Mouse (Mus musculus): ENCODE data around the gene Pald1. TPM values are rescaled to one million over a fixed set of nuclear protein-coding genes. Genes with fewer than 3 reads are reported as not detected.

Pald1 gene
- total and polyA plus RNA-seq, 3 experiments = 2.9 to 6.4 TPM; not detected in 1

DNA sequence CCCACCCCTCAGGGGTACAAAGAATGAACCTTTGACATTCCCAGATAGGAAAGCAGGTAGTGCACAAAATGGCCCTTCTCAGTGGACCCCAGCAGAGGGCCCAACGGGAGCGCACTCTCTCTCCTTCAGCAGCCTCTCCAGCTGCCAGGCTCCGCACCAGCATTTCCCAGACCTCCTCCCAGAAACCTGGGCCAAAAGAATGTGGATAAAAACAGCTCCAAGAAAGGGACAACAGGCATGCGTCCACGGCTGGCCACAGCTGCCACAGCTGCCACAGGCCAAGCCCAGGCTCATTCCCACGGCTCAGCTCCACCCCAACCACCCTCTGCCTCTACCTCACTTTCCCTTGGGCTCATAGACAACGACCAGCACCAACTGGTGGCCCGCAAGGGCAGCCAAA lies 25.7 kb downstream of the Pald1 start:
- H3K9me3 ChIP-seq (replicated peaks; ENCODE audit: insufficient read depth, low read length) = no peaks in the 10 kb centered on the region

DNA sequence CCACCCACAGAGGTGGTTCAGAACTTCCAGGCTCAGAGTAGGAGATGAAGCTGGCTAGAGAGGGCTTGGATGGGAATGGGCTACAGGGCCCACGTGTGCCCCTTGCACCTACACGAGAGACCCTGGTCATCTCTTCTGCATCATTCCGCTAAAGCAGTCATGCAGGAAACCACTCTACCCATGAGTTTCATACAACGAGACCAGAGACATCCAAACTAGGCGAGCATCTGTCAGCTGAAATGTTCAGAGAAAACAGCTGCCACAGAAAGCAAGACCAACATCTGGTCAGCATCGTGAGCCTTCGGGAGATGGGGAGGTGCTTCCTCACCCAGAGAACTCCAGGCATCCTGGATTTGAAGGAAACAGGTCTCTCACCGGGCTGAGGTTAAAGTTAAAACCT lies 26.8 kb downstream of the Pald1 start:
- H3K36me3 ChIP-seq (ENCODE audit: control insufficient read depth in 1 of 2, insufficient read depth in 2 of 2, low read length in 2 of 2) = no peaks in the 10 kb centered on the region
- no peak overlapping the region for H3K9ac ChIP-seq (ENCODE audit: control insufficient read depth, low read depth, low read length, poor library complexity, severe bottlenecking)
- no peak for TF ChIP-seq USF2 (IDR thresholded peaks at IDR 0.05; ENCODE audit: borderline replicate concordance in 1 of 2, insufficient read depth in 1 of 2, low read depth in 1 of 2, low read length in 2 of 2)
- TF ChIP-seq MAX (IDR thresholded peaks at IDR 0.05; ENCODE audit: low read length) = no peak
- no peaks in the 10 kb centered on the region for H3K27me3 ChIP-seq (ENCODE audit: control insufficient read depth in 1 of 2, insufficient read depth in 2 of 2, low read length in 2 of 2)
- H3K79me2 ChIP-seq (ENCODE audit: control insufficient read depth, insufficient read depth, low read length, poor library complexity) = no peaks in the 10 kb centered on the region
- H3K9me3 ChIP-seq (replicated peaks; ENCODE audit: insufficient read depth, low read length) = no peaks in the 10 kb centered on the region
- DNase-seq (ENCODE audit: low read depth, low spot score) = no peak
- no peak overlapping the region for H3K4me3 ChIP-seq (ENCODE audit: control insufficient read depth in 1 of 2, insufficient read depth in 1 of 2, low read depth in 2 of 2, low read length in 2 of 2)
- H3K4me1 ChIP-seq (ENCODE audit: control insufficient read depth in 1 of 2, insufficient read depth in 2 of 2, low read length in 2 of 2) = no peaks in the 10 kb centered on the region
- H3K27ac ChIP-seq (ENCODE audit: control insufficient read depth, low read depth, low read length) = no peak overlapping the region

More for the DNA sequence above, 25.7 kb downstream of the Pald1 start:
- no peak for DNase-seq (ENCODE audit: low read depth, low spot score)
- H3K4me3 ChIP-seq (ENCODE audit: control insufficient read depth in 1 of 2, insufficient read depth in 1 of 2, low read depth in 2 of 2, low read length in 2 of 2) = no peak overlapping the region
- H3K36me3 ChIP-seq (ENCODE audit: control insufficient read depth in 1 of 2, insufficient read depth in 2 of 2, low read length in 2 of 2) = no peaks in the 10 kb centered on the region
- H3K4me1 ChIP-seq (ENCODE audit: control insufficient read depth in 1 of 2, insufficient read depth in 2 of 2, low read length in 2 of 2) = no peaks in the 10 kb centered on the region
- H3K27me3 ChIP-seq (ENCODE audit: control insufficient read depth in 1 of 2, insufficient read depth in 2 of 2, low read length in 2 of 2) = no peaks in the 10 kb centered on the region
- no peaks in the 10 kb centered on the region for H3K79me2 ChIP-seq (ENCODE audit: control insufficient read depth, insufficient read depth, low read length, poor library complexity)
- H3K9ac ChIP-seq (ENCODE audit: control insufficient read depth, low read depth, low read length, poor library complexity, severe bottlenecking) = no peak overlapping the region
- TF ChIP-seq NRF1 (IDR thresholded peaks at IDR 0.05; ENCODE audit: insufficient read depth, low read depth, low read length, poor library complexity, severe bottlenecking) (no peak), USF2 (IDR thresholded peaks at IDR 0.05; ENCODE audit: borderline replicate concordance in 1 of 2, insufficient read depth in 1 of 2, low read depth in 1 of 2, low read length in 2 of 2) (no peak), ZC3H11A (IDR thresholded peaks at IDR 0.05; ENCODE audit: low read depth, low read length) (no peak), CHD2 (IDR thresholded peaks at IDR 0.05; ENCODE audit: low read length) (no peak), CHD1 (IDR thresholded peaks at IDR 0.05; ENCODE audit: low read depth, low read length) (no peak), MXI1 (IDR thresholded peaks at IDR 0.05; ENCODE audit: low read depth, low read length) (no peak), MAX (IDR thresholded peaks at IDR 0.05; ENCODE audit: low read length) (no peak), MYB (IDR thresholded peaks at IDR 0.05; ENCODE audit: low read depth, low read length) (no peak), POLR2AphosphoS5 (IDR thresholded peaks at IDR 0.05; ENCODE audit: borderline replicate concordance, low read depth, low read length) (no peak), ETS1 (IDR thresholded peaks at IDR 0.05; ENCODE audit: low read depth, low read length) (no peak), JUND (IDR thresholded peaks at IDR 0.05; ENCODE audit: low read depth, low read length) (no peak)
- H3K27ac ChIP-seq (ENCODE audit: control insufficient read depth, low read depth, low read length) = no peak overlapping the region

GRCm38 (mm10) chr10:61356095-61356494 lies 27.2 kb downstream of the Pald1 start:
- Histone ChIP-seq H3K27ac (ENCODE audit: control insufficient read depth, low read depth, low read length) (no peak overlapping the region), H3K9ac (ENCODE audit: control insufficient read depth, low read depth, low read length, poor library complexity, severe bottlenecking) (no peak overlapping the region), H3K4me3 (ENCODE audit: control insufficient read depth in 1 of 2, insufficient read depth in 1 of 2, low read depth in 2 of 2, low read length in 2 of 2) (no peak overlapping the region), H3K79me2 (ENCODE audit: control insufficient read depth, insufficient read depth, low read length, poor library complexity) (no peaks in the 10 kb centered on the region), H3K9me3 (replicated peaks; ENCODE audit: insufficient read depth, low read length) (no peaks in the 10 kb centered on the region), H3K36me3 (ENCODE audit: control insufficient read depth in 1 of 2, insufficient read depth in 2 of 2, low read length in 2 of 2) (no peaks in the 10 kb centered on the region), H3K4me1 (ENCODE audit: control insufficient read depth in 1 of 2, insufficient read depth in 2 of 2, low read length in 2 of 2) (no peaks in the 10 kb centered on the region), H3K27me3 (ENCODE audit: control insufficient read depth in 1 of 2, insufficient read depth in 2 of 2, low read length in 2 of 2) (no peaks in the 10 kb centered on the region)
- DNase-seq (ENCODE audit: low read depth, low spot score) = peak; percentile 56
- TF ChIP-seq CHD1 (IDR thresholded peaks at IDR 0.05; ENCODE audit: low read depth, low read length) = no peak
- peak in 2 of 3 experiments; percentile 32 to 53; a peak in 3 of 6 replicates for TF ChIP-seq CTCF (IDR thresholded peaks at IDR 0.05 in 2 of 3, conservative IDR thresholded peaks at IDR 0.05 in 1 of 3; ENCODE audit: control insufficient read depth in 1 of 3, insufficient read depth in 1 of 3, low read depth in 2 of 3, low read length in 3 of 3, poor library complexity in 1 of 3, severe bottlenecking in 1 of 3)

All from MEL (cell line).